In the genomic region with DNA sequence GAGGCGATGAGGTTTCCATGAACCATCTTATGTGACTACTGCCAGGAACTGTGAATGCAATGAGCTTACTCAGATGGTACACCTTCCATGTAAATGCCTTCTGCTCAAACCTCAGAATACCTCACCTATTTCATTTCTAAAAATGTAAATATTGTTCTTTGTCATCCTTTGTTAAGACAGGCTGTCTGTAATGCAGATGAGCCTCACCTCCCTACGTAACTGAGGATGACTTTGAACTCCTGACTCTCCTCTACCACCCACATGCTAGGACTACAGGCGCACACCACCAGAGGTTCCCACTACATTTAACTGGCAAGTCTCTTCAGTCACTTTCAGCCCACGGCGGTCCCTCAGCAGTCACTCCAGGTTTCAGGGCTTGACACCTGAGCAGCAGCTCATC, we compare ENCODE assay signal across 18 mouse cellular contexts. TPM values are rescaled to one million over a fixed set of nuclear protein-coding genes. Genes with fewer than 3 reads are reported as not detected.
DNase-seq lines count a peak whose midpoint lies in the region; ATAC-seq and TF ChIP-seq lines count a peak whose summit lies in the region.
"Had no signal": no experiment of that assay in that cellular context is flagged by ENCODE, and none has a peak within 500 bp of the region (broad histone marks: within the 10 kb centered on the region; RNA-seq: fewer than 3 reads in every experiment).

No protein-coding gene starts in this region.

- H3K4me3 ChIP-seq in gastrocnemius, adult 2 months, result no peak overlapping the region
- no peak overlapping the region for H3K4me3 ChIP-seq in kidney, adult 2 months (ENCODE audit: insufficient read depth, low read depth, low read length)
- H3K4me3 ChIP-seq in macrophage (ENCODE audit: inconsistent target), result no peak overlapping the region
- H3K4me3 ChIP-seq: embryonic facial prominence, embryonic 13.5 days; limb, embryonic 10.5 days had no signal

- H3K79me2 ChIP-seq in macrophage (ENCODE audit: inconsistent target), result peaks cover 100% of the 10 kb centered on the region

- TF ChIP-seq CTCF in gastrocnemius, adult 2 months (IDR thresholded peaks at IDR 0.05), result no peak
- TF ChIP-seq CTCF in kidney, adult 2 months (conservative IDR thresholded peaks at IDR 0.05; ENCODE audit: insufficient read depth, insufficient read length, low read depth, low read length), result no peak

- WGBS in kidney, adult 2 months, result 80% methylated on average over 5 of the region's 5 CpGs
- 96% methylated on average over 5 of the region's 5 CpGs for WGBS in macrophage (ENCODE audit: missing documents)

- intact Hi-C loops in gastrocnemius, adult 2 months (cut with DNase I), result no loop called here

- H3K36me3 ChIP-seq in kidney, adult 2 months (ENCODE audit: control insufficient read depth, insufficient read depth, low read length), result no peaks in the 10 kb centered on the region
- H3K36me3 ChIP-seq in macrophage (ENCODE audit: inconsistent target), result no peaks in the 10 kb centered on the region
- H3K36me3 ChIP-seq: embryonic facial prominence, embryonic 13.5 days; limb, embryonic 10.5 days had no signal

- no peak for TF ChIP-seq POLR2A in kidney, adult 2 months (IDR thresholded peaks at IDR 0.05; ENCODE audit: low read depth, low read length)

- DNase-seq in gastrocnemius, adult 2 months, result no peak
- no peak for DNase-seq in gastrocnemius, postnatal 4 days (ENCODE audit: low spot score in 2 of 2)
- no peak for DNase-seq in kidney, adult 2 months
- no peak for DNase-seq in kidney, adult 9 months
- DNase-seq in CD4-positive, CD25-positive, alpha-beta regulatory T cell, adult 2 months (ENCODE audit: low read depth, low spot score), result peak; percentile 64
- DNase-seq: cerebellum, adult 9-10 months; gastrocnemius, postnatal 14 days; heart, postnatal 4 days; lung, adult 2 months; right cerebral cortex, postnatal 25 days had no signal

- peaks cover 19% of the 10 kb centered on the region for H3K4me1 ChIP-seq in kidney, adult 2 months (ENCODE audit: control insufficient read depth, insufficient read depth, low read length)

- H3K27ac ChIP-seq in gastrocnemius, adult 2 months, result peak overlapping the region; percentile 53
- H3K27ac ChIP-seq in kidney, adult 2 months (ENCODE audit: insufficient read depth, low read depth, low read length), result peak overlapping the region; percentile 20; the same call in 1 of the 2 replicates
- H3K27ac ChIP-seq in macrophage, result peak overlapping the region; percentile 48
- H3K27ac ChIP-seq: embryonic facial prominence, embryonic 13.5 days; hindbrain, postnatal 0 days; kidney, postnatal 0 days; limb, embryonic 10.5 days had no signal

- no peaks in the 10 kb centered on the region for H3K27me3 ChIP-seq in kidney, adult 2 months (replicated peaks; ENCODE audit: control insufficient read depth, insufficient read depth, low read length)
- H3K27me3 ChIP-seq: embryonic facial prominence, embryonic 13.5 days had no signal

- no peak for ATAC-seq in megakaryocyte-erythroid progenitor cell, adult 5-6 weeks (replicated peaks; ENCODE audit: low FRiP score, low TSS enrichment, poor library complexity, severe bottlenecking)
- ATAC-seq: forebrain, embryonic 14.5 days; hindbrain, postnatal 0 days; midbrain, embryonic 16.5 days had no signal

RNA-seq across cellular contexts. Expression of a gene that starts 25.5 kb away (rescaled TPM):
- total RNA-seq in gastrocnemius, adult 2 months (2021), result 10 to 100 TPM; 28.6 to 49.6 TPM
- 10 to 100 TPM; 28.4 to 32.2 TPM for total RNA-seq in gastrocnemius, postnatal 4 days (2021)
- polyA plus RNA-seq in kidney, adult 2 months (2012; rRNA removed), result 18.9 and 19.5 TPM in 2 replicates
- total RNA-seq in macrophage (2018; cell fraction: chromatin; rRNA removed), result 100 to 1,000 TPM in 22 of 26 experiments, 10 to 100 TPM in 4; 82.3 to 803 (median 180) TPM
- total RNA-seq in macrophage (2018; cell fraction: cytosol; rRNA removed), result 100 to 1,000 TPM in 4 of 26 experiments, 10 to 100 TPM in 22; 32.2 to 107 (median 58.3) TPM
- total RNA-seq in macrophage (2018; cell fraction: nucleus; rRNA removed), result 100 to 1,000 TPM in 12 of 26 experiments, 10 to 100 TPM in 14; 39.3 to 441 (median 84.8) TPM
- polyA plus RNA-seq in macrophage (2018), result 62.6 to 194 TPM (median 68.7 TPM) in 3 replicates
- 6.8 and 14.3 TPM in 2 replicates for total RNA-seq in megakaryocyte-erythroid progenitor cell, adult 5-6 weeks (2014; fragmentation: Nextera tagmentation)
- 11.2 and 17.7 TPM in 2 replicates for total RNA-seq in megakaryocyte-erythroid progenitor cell, adult 5-6 weeks (2017)
